Mouse (Mus musculus): ENCODE measurements around the gene 2610318N02Rik.

DNA sequence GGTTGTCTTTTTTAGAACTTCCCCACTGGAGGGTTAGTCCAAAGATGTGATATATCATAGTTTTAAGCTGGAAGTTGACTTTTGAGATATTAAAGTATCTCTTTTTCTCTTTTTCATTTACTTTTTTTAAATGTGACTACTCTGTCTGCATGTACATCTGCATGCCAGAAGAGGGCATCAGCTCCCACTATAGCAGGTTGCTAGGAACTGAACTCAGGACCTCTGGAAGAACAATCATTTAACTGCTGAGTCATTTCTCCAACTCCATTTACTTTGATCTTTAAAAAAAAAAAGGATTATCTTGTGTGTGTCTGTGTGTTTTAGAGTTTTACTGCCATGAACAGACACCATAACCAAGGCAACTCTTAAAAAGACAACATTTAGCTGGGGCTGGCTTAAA, 48.1 kb downstream of the 2610318N02Rik start:
- TF ChIP-seq CTCF (IDR thresholded peaks at IDR 0.05; ENCODE audit: low read depth, low read length) (no peak), POLR2A (IDR thresholded peaks at IDR 0.05; ENCODE audit: extremely low read depth, insufficient read depth, low read length) (no peak)
